22 mouse cellular contexts compared by ENCODE assay signal in genomic region chr1:180781250-180781649, GRCm38 (mm10). TPM values are rescaled to one million over a fixed set of nuclear protein-coding genes. Genes with fewer than 3 reads are reported as not detected.
A peak's percentile ranks its signal among the peaks of the same experiment; 100 is the strongest.
DNase-seq lines count a peak whose midpoint lies in the region; ATAC-seq and TF ChIP-seq lines count a peak whose summit lies in the region.
"Had no signal": no experiment of that assay in that cellular context is flagged by ENCODE, and none has a peak within 500 bp of the region (broad histone marks: within the 10 kb centered on the region; RNA-seq: fewer than 3 reads in every experiment).

No protein-coding gene starts in this region.

- no peaks in the 10 kb centered on the region for H3K27me3 ChIP-seq in heart, adult 2 months (ENCODE audit: control insufficient read depth, insufficient read depth, low read length)
- no peaks in the 10 kb centered on the region for H3K27me3 ChIP-seq in intestine, embryonic 15.5 days (replicated peaks)
- H3K27me3 ChIP-seq: CH12.LX; forebrain, embryonic 15.5 days; heart, embryonic 12.5 days; hindbrain, embryonic 15.5 days; Patski had no signal

- TF ChIP-seq POLR2A in heart, adult 2 months (IDR thresholded peaks at IDR 0.05; ENCODE audit: insufficient read depth, low read depth, low read length) = no peak

- no peaks in the 10 kb centered on the region for H3K9me3 ChIP-seq in intestine, embryonic 15.5 days
- H3K9me3 ChIP-seq: forebrain, embryonic 10.5 days; forebrain, embryonic 15.5 days; heart, embryonic 12.5 days; hindbrain, embryonic 10.5 days; hindbrain, embryonic 15.5 days had no signal

- H3K9ac ChIP-seq in heart, adult 2 months (ENCODE audit: low read depth, low read length) = no peak overlapping the region
- H3K9ac ChIP-seq in intestine, embryonic 15.5 days = no peak overlapping the region
- H3K9ac ChIP-seq: forebrain, embryonic 15.5 days; heart, embryonic 12.5 days; hindbrain, embryonic 15.5 days had no signal

- H3K36me3 ChIP-seq in heart, adult 2 months (ENCODE audit: control insufficient read depth, insufficient read depth, low read length) = no peaks in the 10 kb centered on the region
- no peaks in the 10 kb centered on the region for H3K36me3 ChIP-seq in intestine, embryonic 15.5 days
- H3K36me3 ChIP-seq: forebrain, embryonic 10.5 days; forebrain, embryonic 15.5 days; heart, embryonic 12.5 days; hindbrain, embryonic 10.5 days; hindbrain, embryonic 15.5 days had no signal

- peak; percentile 84 for DNase-seq in heart, adult 11 months
- DNase-seq in heart, adult 2 months = no peak
- DNase-seq in kidney, adult 8-10 months = peak; percentile 59 to 69
- no peak for DNase-seq in kidney, postnatal 10 days
- peak; percentile 58 to 76 for DNase-seq in kidney, postnatal 25 days
- no peak for DNase-seq in urinary bladder, adult 2 months (ENCODE audit: low spot score)
- no peak for DNase-seq in B cell, adult 2 months
- DNase-seq: adrenal gland, postnatal 14 days; cerebellum, adult 18-20 months; cerebellum, adult 9-11 months; cerebellum, postnatal 36 days; gastrocnemius, postnatal 10 days had no signal

- intact Hi-C loops in heart, adult 2 months (cut with DNase I) = no loop called here

- H3K4me3 ChIP-seq in heart, adult 2 months = no peak overlapping the region
- H3K4me3 ChIP-seq in intestine, embryonic 15.5 days (replicated peaks) = no peak overlapping the region
- H3K4me3 ChIP-seq: erythroblast, embryonic 14.5 days; forebrain, embryonic 10.5 days; forebrain, embryonic 15.5 days; heart, embryonic 12.5 days; hindbrain, embryonic 10.5 days; hindbrain, embryonic 15.5 days had no signal

- no peaks in the 10 kb centered on the region for H3K79me2 ChIP-seq in heart, adult 2 months (replicated peaks; ENCODE audit: control insufficient read depth, insufficient read depth, low read length)

- TF ChIP-seq CTCF in heart, adult 2 months (IDR thresholded peaks at IDR 0.05) = no peak

- no peak for TF ChIP-seq EP300 in heart, adult 2 months (IDR thresholded peaks at IDR 0.05; ENCODE audit: insufficient read depth, low read depth, low read length)

- peaks cover 2% of the 10 kb centered on the region; the same call in 1 of the 2 replicates for H3K4me1 ChIP-seq in heart, adult 2 months (ENCODE audit: control insufficient read depth, insufficient read depth, low read length)
- H3K4me1 ChIP-seq in intestine, embryonic 15.5 days (replicated peaks) = peaks cover 31% of the 10 kb centered on the region

- ATAC-seq in intestine, embryonic 15.5 days = peak; percentile 26
- ATAC-seq: activated CD4-positive, CD25-positive, alpha-beta regulatory T cell, adult 4 months; forebrain, embryonic 15.5 days; Patski had no signal

- H3K4me2 ChIP-seq in intestine, embryonic 15.5 days (replicated peaks) = no peak overlapping the region
- H3K4me2 ChIP-seq: forebrain, embryonic 15.5 days; heart, embryonic 12.5 days; hindbrain, embryonic 15.5 days had no signal

- 83% methylated on average over 5 of the region's 5 CpGs for WGBS in heart, adult 2 months
- 51% methylated on average over 5 of the region's 5 CpGs for WGBS in intestine, embryonic 15.5 days

- H3K27ac ChIP-seq in heart, adult 2 months = no peak overlapping the region
- peak overlapping the region; percentile 89 for H3K27ac ChIP-seq in intestine, embryonic 15.5 days
- H3K27ac ChIP-seq: forebrain, embryonic 10.5 days; forebrain, embryonic 15.5 days; hindbrain, embryonic 10.5 days; hindbrain, embryonic 15.5 days had no signal

RNA-seq across cellular contexts. Expression of gene H3f3a, which starts 32.5 kb away (rescaled TPM):
- 100 to 1,000 TPM; 405 to 430 TPM for total RNA-seq in heart, adult 2 months (2021)
- polyA plus RNA-seq in heart, adult 2 months (2012; rRNA removed) = 258 and 363 TPM in 2 replicates
- polyA plus RNA-seq in intestine, embryonic 15.5 days (2015; fragmentation: Nextera tagmentation; extraction: Ambion mirVana) = 1,771 and 1,977 TPM in 2 replicates
- 810 and 870 TPM in 2 replicates for polyA plus RNA-seq in urinary bladder, adult 2 months (2012; rRNA removed)

RNA-seq across cellular contexts. Expression of gene Acbd3, which starts 55.4 kb away (rescaled TPM):
- total RNA-seq in heart, adult 2 months (2021) = 10 to 100 TPM; 20.6 to 23.8 TPM
- polyA plus RNA-seq in heart, adult 2 months (2012; rRNA removed) = 9.0 and 15.7 TPM in 2 replicates
- polyA plus RNA-seq in intestine, embryonic 15.5 days (2015; fragmentation: Nextera tagmentation; extraction: Ambion mirVana) = 18.8 and 20.0 TPM in 2 replicates
- 35.4 and 36.5 TPM in 2 replicates for polyA plus RNA-seq in urinary bladder, adult 2 months (2012; rRNA removed)

Comparison
In these comparisons a context has a peak if more than half of its experiments do, and no peak if none do; other contexts are left out.
1. DNase-seq: peak in heart, adult 11 months (single experiment), kidney, adult 8-10 months (2 of 2) and kidney, postnatal 25 days (2 of 2); none in heart, adult 2 months (0 of 2), kidney, postnatal 10 days (single experiment), urinary bladder, adult 2 months (single experiment) and B cell, adult 2 months (0 of 2).